Mouse (Mus musculus): ENCODE results near the gene Rab3il1. TPM values are rescaled to one million over a fixed set of nuclear protein-coding genes. Genes with fewer than 3 reads are reported as not detected.

The Rab3il1 gene
- total and polyA plus RNA-seq, 3 experiments: 0.04 TPM; not detected in 2

DNA sequence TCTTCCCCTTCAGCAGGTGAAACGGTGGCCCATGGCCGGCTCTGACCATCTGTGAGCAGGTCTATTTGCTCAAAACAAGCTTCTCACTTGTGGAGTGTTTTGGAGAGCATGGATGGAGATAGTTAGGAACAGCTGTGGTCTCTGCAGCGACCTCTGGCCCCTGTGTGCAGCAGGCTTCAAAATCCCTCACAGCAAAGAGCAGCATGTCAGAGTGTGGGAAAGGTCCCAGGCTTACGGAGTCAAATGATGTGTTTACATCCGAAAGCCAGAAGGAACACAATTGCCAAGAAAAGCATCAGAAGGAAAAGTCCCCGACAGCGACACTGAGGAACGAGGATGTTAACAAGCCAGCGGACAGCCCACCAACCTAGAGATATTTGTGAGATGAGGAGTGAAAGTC lies 84.0 kb downstream of the Rab3il1 start:
- Histone ChIP-seq H3K36me3 (replicated peaks in 1 of 2; ENCODE audit: control insufficient read depth in 1 of 2, insufficient read depth in 1 of 2, low read length in 1 of 2) (no peaks in the 10 kb centered on the region), H3K27ac (ENCODE audit: insufficient read depth, low read depth) (no peak overlapping the region)
- no peak for TF ChIP-seq NELFE (IDR thresholded peaks at IDR 0.05; ENCODE audit: low read depth, low read length)
- no peak for TF ChIP-seq BHLHE40 (IDR thresholded peaks at IDR 0.05; ENCODE audit: low read depth, low read length)
- no peak for TF ChIP-seq HCFC1 (IDR thresholded peaks at IDR 0.05; ENCODE audit: low read depth, low read length)
- no peak for TF ChIP-seq MAX (IDR thresholded peaks at IDR 0.05; ENCODE audit: low read length)
- TF ChIP-seq SIN3A (IDR thresholded peaks at IDR 0.05; ENCODE audit: low read length): no peak
- TF ChIP-seq JUN (IDR thresholded peaks at IDR 0.05; ENCODE audit: insufficient read depth, low read depth, low read length): no peak
- TF ChIP-seq IRF4 (IDR thresholded peaks at IDR 0.05; ENCODE audit: low read depth, low read length): no peak
- TF ChIP-seq GABPA (IDR thresholded peaks at IDR 0.05; ENCODE audit: insufficient replicate concordance, low read depth, low read length): no peak

DNA sequence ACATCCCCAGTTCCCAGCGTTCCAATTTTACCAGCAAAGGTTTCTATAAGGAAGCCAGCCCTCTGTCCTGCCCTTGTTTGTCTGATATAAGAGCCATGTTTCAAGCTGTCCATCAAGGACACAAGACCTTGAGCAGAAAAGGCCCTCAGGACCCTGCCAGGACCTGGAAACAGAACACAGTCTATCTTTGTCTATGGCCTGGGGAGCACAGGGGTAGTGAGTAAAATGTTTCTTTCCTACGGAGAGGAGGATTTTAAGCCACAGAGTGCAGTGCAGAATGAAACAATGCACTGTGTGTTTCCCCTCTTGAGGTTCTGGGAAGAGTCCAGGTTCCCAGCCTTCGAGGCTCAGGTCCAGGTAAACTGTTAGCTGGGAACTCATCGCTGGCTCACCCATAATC lies 85.5 kb downstream of the Rab3il1 start:
- Histone ChIP-seq H3K79me2 (replicated peaks; ENCODE audit: control insufficient read depth, extremely low read depth, insufficient read depth, poor library complexity, severe bottlenecking) (no peaks in the 10 kb centered on the region), H3K27me3 (replicated peaks) (no peaks in the 10 kb centered on the region), H3K4me2 (ENCODE audit: insufficient read depth, low read depth, poor library complexity, severe bottlenecking) (no peak overlapping the region), H3K9me3 (replicated peaks; ENCODE audit: low read length) (no peaks in the 10 kb centered on the region), H3K9ac (ENCODE audit: insufficient read depth, low read depth) (no peak overlapping the region), H3K36me3 (replicated peaks in 1 of 2; ENCODE audit: control insufficient read depth in 1 of 2, insufficient read depth in 1 of 2, low read length in 1 of 2) (no peaks in the 10 kb centered on the region), H3K4me1 (ENCODE audit: control insufficient read depth in 1 of 2, insufficient read depth in 2 of 2) (no peaks in the 10 kb centered on the region), H3K4me3 (replicated peaks in 1 of 3; ENCODE audit: low read depth in 2 of 3, low read length in 2 of 3, poor library complexity in 1 of 3) (no peak overlapping the region), H3K27ac (ENCODE audit: insufficient read depth, low read depth) (no peak overlapping the region)
- in situ Hi-C loops (cut with MboI; ENCODE audit: low pct_ligation_motif_present, low pct_unique_long_range_greater_than_20kb, low sequenced_read_pairs): no loop called here
- TF ChIP-seq POLR2AphosphoS2 (IDR thresholded peaks at IDR 0.05; ENCODE audit: low read depth, low read length) (no peak), IRF4 (IDR thresholded peaks at IDR 0.05; ENCODE audit: low read depth, low read length) (no peak), SIN3A (IDR thresholded peaks at IDR 0.05; ENCODE audit: low read length) (no peak), BHLHE40 (IDR thresholded peaks at IDR 0.05; ENCODE audit: low read depth, low read length) (no peak), NELFE (IDR thresholded peaks at IDR 0.05; ENCODE audit: low read depth, low read length) (no peak), ZNF384 (IDR thresholded peaks at IDR 0.05; ENCODE audit: low read depth, low read length) (no peak), MYC (IDR thresholded peaks at IDR 0.05; ENCODE audit: low read depth, low read length) (no peak), ZMIZ1 (IDR thresholded peaks at IDR 0.05; ENCODE audit: low read depth, low read length) (no peak), JUND (conservative IDR thresholded peaks at IDR 0.05; ENCODE audit: low read depth, low read length) (no peak), CHD1 (IDR thresholded peaks at IDR 0.05; ENCODE audit: low read depth, low read length) (no peak), TCF12 (IDR thresholded peaks at IDR 0.05; ENCODE audit: low read depth, low read length) (no peak), NRF1 (IDR thresholded peaks at IDR 0.05; ENCODE audit: low read depth, low read length) (no peak), ELF1 (IDR thresholded peaks at IDR 0.05; ENCODE audit: low read depth, low read length) (no peak)
- dilution Hi-C loops (cut with MboI; ENCODE audit: extremely low pct_ligation_motif_present, extremely low pct_unique_long_range_greater_than_20kb, low sequenced_read_pairs): no loop called here
- DNase-seq (ENCODE audit: extremely low read depth): no peak

More for the DNA sequence above, 84.0 kb downstream of the Rab3il1 start:
- Histone ChIP-seq H3K27me3 (replicated peaks) (no peaks in the 10 kb centered on the region), H3K79me2 (replicated peaks; ENCODE audit: control insufficient read depth, extremely low read depth, insufficient read depth, poor library complexity, severe bottlenecking) (no peaks in the 10 kb centered on the region), H3K4me2 (ENCODE audit: insufficient read depth, low read depth, poor library complexity, severe bottlenecking) (no peak overlapping the region), H3K4me1 (ENCODE audit: control insufficient read depth in 1 of 2, insufficient read depth in 2 of 2) (no peaks in the 10 kb centered on the region), H3K9ac (ENCODE audit: insufficient read depth, low read depth) (no peak overlapping the region), H3K9me3 (replicated peaks; ENCODE audit: low read length) (no peaks in the 10 kb centered on the region), H3K4me3 (replicated peaks in 1 of 3; ENCODE audit: low read depth in 2 of 3, low read length in 2 of 3, poor library complexity in 1 of 3) (no peak overlapping the region)
- dilution Hi-C loops (cut with MboI; ENCODE audit: extremely low pct_ligation_motif_present, extremely low pct_unique_long_range_greater_than_20kb, low sequenced_read_pairs) (no loop called here), in situ Hi-C loops (cut with MboI; ENCODE audit: low pct_ligation_motif_present, low pct_unique_long_range_greater_than_20kb, low sequenced_read_pairs) (no loop called here)
- DNase-seq (ENCODE audit: extremely low read depth): no peak

Other genes starting within 250 kb of the Rab3il1 start
- not detected in 2 replicates for gene Scgb2a2, start 154.1 kb upstream of the Rab3il1 start, total RNA-seq (2012; rRNA removed)
- gene Scgb2a2, start 154.1 kb upstream of the Rab3il1 start, total RNA-seq (2014; rRNA removed): not detected in 2 replicates
- gene Scgb2a2, start 154.1 kb upstream of the Rab3il1 start, polyA plus RNA-seq (2012; ENCODE audit: insufficient read length, low read depth): not detected in 2 replicates
- 73.4 and 84.3 TPM in 2 replicates for gene Incenp, start 102.1 kb upstream of the Rab3il1 start, total RNA-seq (2012; rRNA removed)
- gene Incenp, start 102.1 kb upstream of the Rab3il1 start, total RNA-seq (2014; rRNA removed): 58.5 and 63.7 TPM in 2 replicates
- 201 and 238 TPM in 2 replicates for gene Incenp, start 102.1 kb upstream of the Rab3il1 start, polyA plus RNA-seq (2012; ENCODE audit: insufficient read length, low read depth)
- gene Fth1, start 21.1 kb upstream of the Rab3il1 start, total RNA-seq (2012; rRNA removed): 284 and 317 TPM in 2 replicates
- 279 and 303 TPM in 2 replicates for gene Fth1, start 21.1 kb upstream of the Rab3il1 start, total RNA-seq (2014; rRNA removed)
- 2,849 and 3,031 TPM in 2 replicates for gene Fth1, start 21.1 kb upstream of the Rab3il1 start, polyA plus RNA-seq (2012; ENCODE audit: insufficient read length, low read depth)
- gene Best1, start within 50 bp of the Rab3il1 start, total RNA-seq (2012; rRNA removed): 0.13 TPM in 1 of 2 replicates, not detected in the other
- not detected in 2 replicates for gene Best1, start within 50 bp of the Rab3il1 start, total RNA-seq (2014; rRNA removed)
- not detected in 2 replicates for gene Best1, start within 50 bp of the Rab3il1 start, polyA plus RNA-seq (2012; ENCODE audit: insufficient read length, low read depth)
- 0.50 and 1.1 TPM in 2 replicates for gene Fads3, start 39.9 kb downstream of the Rab3il1 start, total RNA-seq (2012; rRNA removed)
- gene Fads3, start 39.9 kb downstream of the Rab3il1 start, total RNA-seq (2014; rRNA removed): not detected in 2 replicates
- 0.26 and 0.29 TPM in 2 replicates for gene Fads3, start 39.9 kb downstream of the Rab3il1 start, polyA plus RNA-seq (2012; ENCODE audit: insufficient read length, low read depth)
- gene Fads2, start 100.1 kb downstream of the Rab3il1 start, total RNA-seq (2012; rRNA removed): 5.9 and 8.1 TPM in 2 replicates
- 1.00 and 1.7 TPM in 2 replicates for gene Fads2, start 100.1 kb downstream of the Rab3il1 start, total RNA-seq (2014; rRNA removed)
- 1.7 and 1.8 TPM in 2 replicates for gene Fads2, start 100.1 kb downstream of the Rab3il1 start, polyA plus RNA-seq (2012; ENCODE audit: insufficient read length, low read depth)
- gene Fads1, start 181.2 kb downstream of the Rab3il1 start, total RNA-seq (2012; rRNA removed): 34.8 and 37.2 TPM in 2 replicates
- 30.5 and 30.6 TPM in 2 replicates for gene Fads1, start 181.2 kb downstream of the Rab3il1 start, total RNA-seq (2014; rRNA removed)
- 37.6 and 44.7 TPM in 2 replicates for gene Fads1, start 181.2 kb downstream of the Rab3il1 start, polyA plus RNA-seq (2012; ENCODE audit: insufficient read length, low read depth)
- 344 and 357 TPM in 2 replicates for gene Tmem258, start 202.3 kb downstream of the Rab3il1 start, total RNA-seq (2012; rRNA removed)
- 148 and 164 TPM in 2 replicates for gene Tmem258, start 202.3 kb downstream of the Rab3il1 start, total RNA-seq (2014; rRNA removed)
- 179 and 253 TPM in 2 replicates for gene Tmem258, start 202.3 kb downstream of the Rab3il1 start, polyA plus RNA-seq (2012; ENCODE audit: insufficient read length, low read depth)
- gene Fen1, start 202.5 kb downstream of the Rab3il1 start, total RNA-seq (2012; rRNA removed): 125 and 172 TPM in 2 replicates
- 156 and 167 TPM in 2 replicates for gene Fen1, start 202.5 kb downstream of the Rab3il1 start, total RNA-seq (2014; rRNA removed)
- 111 and 119 TPM in 2 replicates for gene Fen1, start 202.5 kb downstream of the Rab3il1 start, polyA plus RNA-seq (2012; ENCODE audit: insufficient read length, low read depth)
- 0.04 and 0.13 TPM in 2 replicates for gene Myrf, start 239.1 kb downstream of the Rab3il1 start, total RNA-seq (2012; rRNA removed)
- not detected in 2 replicates for gene Myrf, start 239.1 kb downstream of the Rab3il1 start, total RNA-seq (2014; rRNA removed)
- gene Myrf, start 239.1 kb downstream of the Rab3il1 start, polyA plus RNA-seq (2012; ENCODE audit: insufficient read length, low read depth): 0.10 and 0.11 TPM in 2 replicates